Mouse (Mus musculus): Measurements from ENCODE around the gene Ubap1l. TPM values are rescaled to one million over a fixed set of nuclear protein-coding genes. Genes with fewer than 3 reads are reported as not detected.
A peak's percentile ranks its signal among the peaks of the same experiment; 100 is the strongest.

The Ubap1l gene
- total and polyA plus RNA-seq, 2 experiments from 2014 or later: 2.2 to 10.1 TPM

GRCm38 (mm10) chr9:65381017-65381590 is 20.3 kb downstream of the Ubap1l start:
- H3K9me3 ChIP-seq (ENCODE audit: low read length): no peaks in the 10 kb centered on the region
- H3K9ac ChIP-seq (replicated peaks; ENCODE audit: low read length, poor library complexity, severe bottlenecking): 0 out of 2 replicates have a peak overlapping the region, but pooled peaks have one; percentile 3
- H3K4me3 ChIP-seq (ENCODE audit: low read depth, low read length): no peak overlapping the region
- WGBS: 83% methylated on average over 4 of the region's 4 CpGs
- no peak overlapping the region for H3K4me2 ChIP-seq (ENCODE audit: low read depth, low read length, poor library complexity, severe bottlenecking)
- TF ChIP-seq CTCF (IDR thresholded peaks at IDR 0.05): no peak
- no peaks in the 10 kb centered on the region for H3K27me3 ChIP-seq (ENCODE audit: insufficient read depth, low read length)
- H3K27ac ChIP-seq (ENCODE audit: low read depth, low read length): no peak overlapping the region
- DNase-seq (ENCODE audit: low spot score): no peak
- no peak for ATAC-seq (ENCODE audit: low FRiP score)
- peaks cover 12% of the 10 kb centered on the region for H3K36me3 ChIP-seq (ENCODE audit: insufficient read depth, low read length)
- H3K4me1 ChIP-seq (ENCODE audit: insufficient read depth, low read length): no peaks in the 10 kb centered on the region

- ATAC-seq (ENCODE audit: low FRiP score): 0 out of 2 replicates have a peak, but pooled peaks have one; percentile 20
- DNase-seq (ENCODE audit: low spot score): no peak
- TF ChIP-seq CTCF (IDR thresholded peaks at IDR 0.05): no peak
- Histone ChIP-seq H3K27ac (ENCODE audit: low read depth, low read length) (no peak overlapping the region), H3K9me3 (ENCODE audit: low read length) (no peaks in the 10 kb centered on the region), H3K4me2 (ENCODE audit: low read depth, low read length, poor library complexity, severe bottlenecking) (no peak overlapping the region), H3K36me3 (ENCODE audit: insufficient read depth, low read length) (peaks cover 10% of the 10 kb centered on the region), H3K4me3 (ENCODE audit: low read depth, low read length) (no peak overlapping the region), H3K4me1 (ENCODE audit: insufficient read depth, low read length) (no peaks in the 10 kb centered on the region), H3K9ac (replicated peaks; ENCODE audit: low read length, poor library complexity, severe bottlenecking) (no peak overlapping the region), H3K27me3 (ENCODE audit: insufficient read depth, low read length) (no peaks in the 10 kb centered on the region)
- WGBS: 76% methylated on average over 6 of the region's 6 CpGs
Observed at GRCm38 (mm10) chr9:65382031-65382750, 21.4 kb downstream of the Ubap1l start.

GRCm38 (mm10) chr9:65382751-65383097 is 21.9 kb downstream of the Ubap1l start:
- H3K9ac ChIP-seq (replicated peaks; ENCODE audit: low read length, poor library complexity, severe bottlenecking): no peak overlapping the region
- ATAC-seq (ENCODE audit: low FRiP score): no peak
- no peaks in the 10 kb centered on the region for H3K27me3 ChIP-seq (ENCODE audit: insufficient read depth, low read length)
- no peak overlapping the region for H3K4me3 ChIP-seq (ENCODE audit: low read depth, low read length)
- WGBS: 52% methylated on average over 3 of the region's 3 CpGs
- no peak for TF ChIP-seq CTCF (IDR thresholded peaks at IDR 0.05)
- peaks cover 5% of the 10 kb centered on the region; the same call in 1 of the 2 replicates for H3K36me3 ChIP-seq (ENCODE audit: insufficient read depth, low read length)
- H3K4me1 ChIP-seq (ENCODE audit: insufficient read depth, low read length): no peaks in the 10 kb centered on the region
- no peak overlapping the region for H3K4me2 ChIP-seq (ENCODE audit: low read depth, low read length, poor library complexity, severe bottlenecking)
- H3K9me3 ChIP-seq (ENCODE audit: low read length): no peaks in the 10 kb centered on the region
- DNase-seq (ENCODE audit: low spot score): no peak
- H3K27ac ChIP-seq (ENCODE audit: low read depth, low read length): no peak overlapping the region

GRCm38 (mm10) chr9:65384276-65384675 is 23.4 kb downstream of the Ubap1l start:
- Histone ChIP-seq H3K4me1 (ENCODE audit: insufficient read depth, low read length) (no peaks in the 10 kb centered on the region), H3K36me3 (ENCODE audit: insufficient read depth, low read length) (no peaks in the 10 kb centered on the region), H3K9me3 (ENCODE audit: low read length) (no peaks in the 10 kb centered on the region), H3K4me2 (ENCODE audit: low read depth, low read length, poor library complexity, severe bottlenecking) (no peak overlapping the region), H3K4me3 (ENCODE audit: low read depth, low read length) (no peak overlapping the region), H3K9ac (replicated peaks; ENCODE audit: low read length, poor library complexity, severe bottlenecking) (no peak overlapping the region), H3K27ac (ENCODE audit: low read depth, low read length) (no peak overlapping the region), H3K27me3 (ENCODE audit: insufficient read depth, low read length) (no peaks in the 10 kb centered on the region)
- no peak for TF ChIP-seq CTCF (IDR thresholded peaks at IDR 0.05)
- DNase-seq (ENCODE audit: low spot score) (no peak), ATAC-seq (ENCODE audit: low FRiP score) (no peak)
- WGBS: 66% methylated on average over 3 of the region's 3 CpGs

- WGBS: 42% methylated on average over 8 of the region's 8 CpGs
- H3K4me2 ChIP-seq (ENCODE audit: low read depth, low read length, poor library complexity, severe bottlenecking): no peak overlapping the region
- DNase-seq (ENCODE audit: low spot score) (peak; percentile 32), ATAC-seq (ENCODE audit: low FRiP score) (no peak)
- no peaks in the 10 kb centered on the region for H3K9me3 ChIP-seq (ENCODE audit: low read length)
- peaks cover 19% of the 10 kb centered on the region for H3K27me3 ChIP-seq (ENCODE audit: insufficient read depth, low read length)
- no peak overlapping the region for H3K9ac ChIP-seq (replicated peaks; ENCODE audit: low read length, poor library complexity, severe bottlenecking)
- H3K4me1 ChIP-seq (ENCODE audit: insufficient read depth, low read length): no peaks in the 10 kb centered on the region
- no peak overlapping the region for H3K27ac ChIP-seq (ENCODE audit: low read depth, low read length)
- no peak overlapping the region for H3K4me3 ChIP-seq (ENCODE audit: low read depth, low read length)
- TF ChIP-seq CTCF (IDR thresholded peaks at IDR 0.05): peak; percentile 13; the same call in 1 of the 2 replicates
- H3K36me3 ChIP-seq (ENCODE audit: insufficient read depth, low read length): no peaks in the 10 kb centered on the region
Observed at GRCm38 (mm10) chr9:65386373-65387140, 25.7 kb downstream of the Ubap1l start.
